Mouse (Mus musculus) cerebellum, postnatal 25 days (tissue): ENCODE measurements around the gene Actr1b.
"Not testable (repeated sequence)": the region's sequence is repeated elsewhere in the genome, so short reads cannot be mapped to it uniquely, and the experiment has no call there.

ENCODE experiments used
- DNase-seq, 2 experiments: peaks; one replicate each; pipeline ENCODE4 v3.0.0; 2021; ENCODE audit warnings: mixed read lengths in 2 of 2

Gene Actr1b

DNA sequence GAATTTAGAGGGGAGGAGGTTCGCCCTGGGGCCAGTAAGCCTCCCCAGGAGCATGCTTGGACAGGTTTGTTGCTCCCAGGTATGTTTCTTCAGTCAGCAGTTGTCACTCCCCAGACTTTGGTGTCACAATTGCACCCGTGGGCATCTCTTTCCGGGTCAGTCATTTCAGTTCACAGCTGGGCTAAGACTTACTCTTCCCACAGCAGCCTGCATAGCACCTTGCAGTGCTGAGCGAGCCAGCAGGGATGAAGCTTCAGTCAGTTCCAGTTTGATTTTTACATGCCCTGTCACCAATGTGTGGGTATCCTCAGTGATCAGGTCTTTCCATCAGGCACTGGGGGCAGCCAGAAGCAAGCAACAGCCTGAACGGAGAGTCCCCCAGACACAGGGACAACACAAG is 17.2 kb downstream of the Actr1b start:
- DNase-seq: no peak

DNA sequence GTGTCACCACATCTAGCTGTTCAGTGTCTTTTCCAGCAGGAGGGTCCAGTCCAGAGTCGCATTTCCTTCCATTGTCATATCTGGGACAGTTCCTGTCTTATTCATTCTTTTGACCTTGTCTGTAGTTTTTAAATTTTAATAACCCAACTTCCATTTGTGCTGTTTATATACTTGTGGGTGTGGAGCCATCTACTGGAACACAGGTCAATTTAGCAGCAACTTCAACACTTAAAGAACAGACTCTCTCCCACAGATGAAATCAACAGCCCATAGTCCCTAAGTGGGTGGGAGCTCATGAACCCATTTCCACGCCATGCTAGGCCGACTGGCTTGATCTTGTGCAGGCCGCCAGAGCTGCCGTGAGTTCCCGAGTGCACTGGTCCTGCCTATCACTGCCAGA is 17.8 kb downstream of the Actr1b start:
- no peak for DNase-seq

GRCm38 (mm10) chr1:36694871-36695270 is 19.4 kb downstream of the Actr1b start:
- no peak for DNase-seq

GRCm38 (mm10) chr1:36691271-36692155 is 22.7 kb downstream of the Actr1b start, which contains the start of gene Cox5b:
Gene Cox5b (plus strand): TSS chr1:36691449.
- DNase-seq: peak; percentile 96 to 98

DNA sequence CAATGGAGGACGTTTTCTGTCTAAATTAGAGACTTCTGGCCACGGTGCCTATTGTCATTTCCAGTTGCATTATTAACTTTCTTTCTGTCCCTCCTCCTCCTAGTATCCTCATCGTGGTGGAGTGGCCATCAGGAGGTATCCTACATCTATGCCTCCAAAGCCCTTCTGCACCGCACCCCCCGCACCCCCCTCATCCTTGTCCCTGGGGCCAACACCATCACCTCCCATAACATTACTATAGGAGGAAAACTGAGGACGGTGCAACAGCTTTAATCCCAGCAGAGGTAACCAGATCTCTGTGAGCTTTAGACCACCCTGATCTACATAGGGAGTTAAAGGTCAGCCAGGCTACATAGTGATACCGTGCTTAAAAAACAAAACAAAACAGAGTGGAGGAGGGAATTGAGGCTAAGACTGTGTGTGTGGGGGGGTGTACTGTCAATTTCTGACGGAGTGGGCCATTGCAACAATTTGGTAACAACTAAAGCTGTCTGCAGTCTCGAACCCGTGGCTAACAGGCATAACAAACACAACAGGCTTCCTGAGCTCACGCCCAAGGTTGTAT is 23.5 kb downstream of the Actr1b start:
- DNase-seq: no peak

- peak; percentile 78 to 91 for DNase-seq
Measured at GRCm38 (mm10) chr1:36683810-36684467, 30.3 kb downstream of the Actr1b start.

GRCm38 (mm10) chr1:36682620-36683355 is 31.4 kb downstream of the Actr1b start, which contains the start of gene Fam178b:
Gene Fam178b (minus strand): TSS chr1:36683183.
- DNase-seq: no peak

DNA sequence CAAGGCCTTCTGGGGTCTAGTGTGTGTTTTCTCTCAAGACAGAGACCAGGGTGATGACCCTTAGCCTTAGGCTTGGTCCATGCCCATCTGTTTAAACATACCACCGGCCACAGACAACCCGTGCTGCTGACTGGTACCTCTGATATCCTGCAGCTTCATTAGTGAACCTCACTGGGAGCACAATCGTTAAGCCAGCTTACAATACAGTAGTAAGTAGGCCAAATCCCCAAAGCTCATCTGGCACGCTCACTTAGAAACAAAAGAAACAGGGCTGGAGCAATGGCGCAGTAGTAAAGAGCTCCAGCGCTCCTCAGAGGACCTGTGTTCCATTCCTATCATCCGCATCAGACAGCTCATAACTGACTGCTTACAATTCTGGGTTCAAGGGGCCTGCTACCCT is 33.3 kb downstream of the Actr1b start:
- no peak for DNase-seq

- DNase-seq: no peak
Measured at GRCm38 (mm10) chr1:36674936-36675335, 39.3 kb downstream of the Actr1b start.

GRCm38 (mm10) chr1:36672648-36673350 is 41.4 kb downstream of the Actr1b start:
- DNase-seq: no peak

- DNase-seq: no peak
Measured at GRCm38 (mm10) chr1:36671260-36671659, 43.0 kb downstream of the Actr1b start.

DNA sequence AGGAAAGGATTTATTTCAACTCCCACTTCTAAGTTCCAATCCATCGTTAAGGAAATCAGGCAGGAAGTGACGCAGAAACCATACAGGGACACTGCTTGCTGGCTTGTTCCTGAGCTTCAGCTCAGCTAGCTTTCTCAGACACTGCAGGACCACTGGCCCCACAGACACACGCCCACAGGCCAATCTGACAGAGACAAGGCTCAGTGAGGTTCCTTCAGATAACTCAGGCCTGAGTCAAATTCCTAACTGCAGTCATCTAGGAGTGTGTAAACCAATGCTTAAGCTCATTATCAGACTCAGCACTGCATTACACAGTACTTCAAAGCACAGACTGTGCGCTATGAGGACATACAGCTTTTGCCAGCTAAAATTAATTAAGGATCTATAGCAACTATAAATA is 44.0 kb downstream of the Actr1b start:
- DNase-seq: no peak

GRCm38 (mm10) chr1:36668007-36668406 is 46.2 kb downstream of the Actr1b start:
- not testable (repeated sequence) for DNase-seq

DNA sequence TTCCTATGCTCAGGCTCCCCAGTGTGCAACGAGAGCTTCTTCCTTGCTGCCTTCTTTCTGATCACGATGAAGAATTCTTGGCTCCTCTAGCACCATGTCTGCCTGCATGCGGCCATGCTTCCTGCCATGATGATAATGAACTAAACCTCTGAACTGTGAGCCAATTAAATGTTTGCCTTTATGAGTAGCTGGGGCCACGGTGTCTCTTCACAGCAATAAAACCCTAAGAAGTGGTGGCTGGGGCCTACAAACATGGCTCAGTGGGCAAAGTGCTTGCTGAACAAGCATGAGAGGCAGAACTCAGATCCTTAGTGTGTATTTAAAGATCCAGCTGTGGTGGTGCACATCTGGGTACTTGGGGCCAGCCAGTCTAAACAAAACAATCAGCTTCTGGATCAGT is 48.3 kb downstream of the Actr1b start:
- DNase-seq: no peak

GRCm38 (mm10) chr1:36665165-36665723 is 49.0 kb downstream of the Actr1b start:
- DNase-seq: no peak

GRCm38 (mm10) chr1:36664457-36664856 is 49.8 kb downstream of the Actr1b start:
- DNase-seq: peak; percentile 43 to 71

GRCm38 (mm10) chr1:36658621-36659399 is 55.4 kb downstream of the Actr1b start:
- no peak for DNase-seq

DNA sequence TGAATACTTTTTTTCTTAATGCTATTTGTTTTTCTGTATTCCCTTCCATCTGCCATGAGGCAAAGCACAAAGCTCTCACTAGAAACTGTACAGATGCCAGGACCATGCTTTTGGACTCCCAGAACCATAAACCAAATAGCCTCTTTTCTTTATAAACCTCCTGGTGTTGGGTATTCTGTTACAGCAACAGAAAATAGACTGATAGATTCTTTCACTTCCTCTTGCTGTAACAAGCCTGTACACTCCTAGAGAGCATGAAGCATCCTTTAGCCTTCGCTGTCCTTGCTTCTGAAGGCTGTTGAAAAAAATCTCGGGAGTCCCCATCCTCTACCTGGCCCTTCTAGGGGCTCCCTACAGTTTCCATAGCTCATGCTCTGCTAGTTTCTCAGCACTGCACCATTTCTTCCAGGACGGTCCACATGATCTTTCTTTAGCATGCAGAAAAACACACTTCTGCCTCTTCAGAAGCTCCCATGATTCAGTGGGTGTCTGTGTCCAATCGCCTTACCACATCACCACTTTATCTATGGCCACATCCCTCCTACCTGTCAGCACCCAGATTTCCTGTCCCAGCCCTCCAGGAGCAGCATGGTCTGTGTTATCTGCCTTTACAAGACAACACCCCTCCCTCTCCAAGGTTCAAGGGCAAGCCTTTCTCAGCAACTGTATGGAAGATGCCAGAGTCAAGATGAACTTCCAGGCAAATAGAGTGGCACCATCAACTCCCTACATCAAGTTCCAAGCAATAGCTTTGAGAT is 56.4 kb downstream of the Actr1b start:
- DNase-seq: no peak

- DNase-seq: no peak
Measured at GRCm38 (mm10) chr1:36656233-36656632, 58.0 kb downstream of the Actr1b start.

DNA sequence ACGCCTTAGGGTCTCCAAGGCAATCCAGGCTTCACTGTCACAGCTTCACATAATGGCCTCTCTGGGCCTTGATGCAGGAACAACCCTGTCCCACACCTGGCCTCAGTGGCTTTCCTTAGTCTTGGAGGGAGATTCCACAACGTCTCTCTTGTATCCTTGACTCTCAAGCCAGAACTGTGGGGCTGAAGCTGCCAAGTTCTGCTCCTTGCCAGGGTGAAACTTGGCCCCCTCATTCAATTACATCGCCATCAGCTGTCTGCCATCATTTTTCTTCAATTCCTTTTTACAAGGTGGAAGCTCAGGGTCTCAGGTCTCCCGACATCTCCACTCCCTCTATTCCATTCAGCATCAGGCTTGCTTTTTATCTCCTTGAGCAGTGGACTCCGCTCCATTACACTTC is 59.2 kb downstream of the Actr1b start:
- DNase-seq: no peak
